Mouse (Mus musculus) limb, embryonic 14.5 days (tissue): ENCODE measurements around the gene Oxt. TPM values are rescaled to one million over a fixed set of nuclear protein-coding genes. Genes with fewer than 3 reads are reported as not detected.

Experiments used
- ATAC-seq: fragments of 200-750 bp; cut with Nextera tagmentation; 2 replicates; pipeline ENCODE4 v1.8.0; 2017; ENCODE audit warnings: low read depth, moderate number of reproducible peaks, moderate TSS enrichment; ENCODE audit not compliant: low FRiP score
- DNase-seq: peaks from one replicate; pipeline ENCODE4 v3.0.0-alpha.2; 2015; ENCODE audit warnings: low spot score
- H3K27ac ChIP-seq: fragments of 300-500 bp; sonication (generic); replicated peaks from 2 replicates; pipeline ENCODE4 v1.5.1; 2014; ENCODE audit warnings: low read depth, mild to moderate bottlenecking, low read length, moderate library complexity, mixed read lengths
- H3K27me3 ChIP-seq: fragments of 300-500 bp; sonication (generic); 2 replicates; pipeline ENCODE4 v1.6.1; 2014; ENCODE audit warnings: low read length, mixed read lengths; ENCODE audit not compliant: control insufficient read depth, insufficient read depth
- H3K36me3 ChIP-seq: fragments of 300-500 bp; sonication (generic); 2 replicates; pipeline ENCODE4 v1.6.1; 2014; ENCODE audit warnings: mild to moderate bottlenecking, low read length, moderate library complexity, mixed read lengths; ENCODE audit not compliant: control insufficient read depth, insufficient read depth
- H3K4me1 ChIP-seq: fragments of 300-500 bp; sonication (generic); 2 replicates; pipeline ENCODE4 v1.6.1; 2014; ENCODE audit warnings: antibody characterized with exemption, low read length, mixed read lengths; ENCODE audit not compliant: control insufficient read depth, insufficient read depth
- H3K4me2 ChIP-seq: fragments of 300-500 bp; sonication (generic); replicated peaks from 2 replicates; pipeline ENCODE4 v1.6.1; 2014; ENCODE audit warnings: low read depth, mild to moderate bottlenecking, low read length, moderate library complexity; ENCODE audit not compliant: severe bottlenecking
- H3K4me3 ChIP-seq: fragments of 300-500 bp; sonication (generic); replicated peaks from 2 replicates; pipeline ENCODE4 v1.5.1; 2014; ENCODE audit warnings: low read length
- H3K9ac ChIP-seq: fragments of 300-500 bp; sonication (generic); 2 replicates; pipeline ENCODE4 v1.6.1; 2014; ENCODE audit warnings: mild to moderate bottlenecking, low read depth, low read length, moderate library complexity; ENCODE audit not compliant: severe bottlenecking
- H3K9me3 ChIP-seq: fragments of 300-500 bp; sonication (generic); 2 replicates; pipeline ENCODE4 v1.6.1; 2016; ENCODE audit warnings: low read length; ENCODE audit not compliant: control insufficient read depth
- POLR2A ChIP-seq: fragments of 200-500 bp; IDR thresholded peaks from 2 replicates; pipeline ENCODE4 v1.8.0; 2012; ENCODE audit warnings: inconsistent platforms, mild to moderate bottlenecking, moderate library complexity, borderline replicate concordance; ENCODE audit not compliant: insufficient read depth, insufficient read length; ENCODE audit errors: extremely low read depth
- WGBS: fragments of 180-500 bp; shearing (Covaris S2); extraction: QIAGEN DNeasy Blood & Tissue Kit; methylation state at CpG from one replicate; pipeline ENCODE4 v1.1.7; 2014; 5-methylcytosine and 5-hydroxymethylcytosine counted together
- polyA plus RNA-seq, 2 experiments: library from polyadenylated mRNA; depleted of rRNA in 1 of 2; stranded (reverse) in 1 of 2; unstranded in 1 of 2; fragments of >200 nt; fragmentation: Nextera tagmentation in 1 of 2; extraction: Ambion mirVana in 1 of 2; gene quantifications; 2 replicates each; pipeline versions ENCODE4 v1.2.1 to v1.2.3; 2012 to 2014

The Oxt gene
- polyA plus RNA-seq, 2 experiments = 0.19 TPM; not detected in 1

GRCm38 (mm10) chr2:130586016-130586415 is 10.0 kb downstream of the Oxt start:
- TF ChIP-seq POLR2A = no peak
- Histone ChIP-seq H3K4me3 (no peak overlapping the region), H3K4me1 (no peaks in the 10 kb centered on the region), H3K4me2 (no peak overlapping the region), H3K27ac (no peak overlapping the region), H3K36me3 (peaks cover 14% of the 10 kb centered on the region), H3K9ac (no peak overlapping the region), H3K9me3 (no peaks in the 10 kb centered on the region), H3K27me3 (peaks cover 19% of the 10 kb centered on the region)
- ATAC-seq = no peak
- no peak for DNase-seq
- WGBS = 74% methylated on average over 6 of the region's 6 CpGs

- no peak overlapping the region for H3K27ac ChIP-seq
- H3K4me1 ChIP-seq = no peaks in the 10 kb centered on the region
- ATAC-seq (no peak), DNase-seq (no peak)
- no peak overlapping the region for H3K4me2 ChIP-seq
- no peak overlapping the region for H3K9ac ChIP-seq
- H3K4me3 ChIP-seq = no peak overlapping the region
- no peaks in the 10 kb centered on the region for H3K9me3 ChIP-seq
- no peak for TF ChIP-seq POLR2A
- 88% methylated on average over 2 of the region's 2 CpGs for WGBS
- H3K36me3 ChIP-seq = peaks cover 27% of the 10 kb centered on the region
- no peaks in the 10 kb centered on the region for H3K27me3 ChIP-seq
Observed at GRCm38 (mm10) chr2:130588373-130588772, 12.4 kb downstream of the Oxt start.

- H3K27ac ChIP-seq = no peak overlapping the region
- H3K4me1 ChIP-seq = no peaks in the 10 kb centered on the region
- H3K4me3 ChIP-seq = no peak overlapping the region
- peaks cover 27% of the 10 kb centered on the region for H3K36me3 ChIP-seq
- no peaks in the 10 kb centered on the region for H3K27me3 ChIP-seq
- H3K9ac ChIP-seq = no peak overlapping the region
- DNase-seq = no peak
- no peak for ATAC-seq
- no peak overlapping the region for H3K4me2 ChIP-seq
- H3K9me3 ChIP-seq = no peaks in the 10 kb centered on the region
- TF ChIP-seq POLR2A = no peak
- 78% methylated on average over 4 of the region's 4 CpGs for WGBS
Observed at GRCm38 (mm10) chr2:130589157-130589556, 13.2 kb downstream of the Oxt start.

GRCm38 (mm10) chr2:130589761-130590160 is 13.8 kb downstream of the Oxt start:
- Histone ChIP-seq H3K27me3 (no peaks in the 10 kb centered on the region), H3K4me3 (no peak overlapping the region)

GRCm38 (mm10) chr2:130591016-130591415 is 15.0 kb downstream of the Oxt start:
- H3K4me2 ChIP-seq = no peak overlapping the region
- TF ChIP-seq POLR2A = no peak
- H3K36me3 ChIP-seq = peaks cover 43% of the 10 kb centered on the region
- ATAC-seq = no peak
- H3K9me3 ChIP-seq = no peaks in the 10 kb centered on the region
- no peaks in the 10 kb centered on the region for H3K4me1 ChIP-seq
- H3K27me3 ChIP-seq = no peaks in the 10 kb centered on the region
- H3K9ac ChIP-seq = no peak overlapping the region
- no peak overlapping the region for H3K27ac ChIP-seq
- H3K4me3 ChIP-seq = no peak overlapping the region
- no peak for DNase-seq
- WGBS = 86% methylated on average over 2 of the region's 2 CpGs

More at GRCm38 (mm10) chr2:130589761-130590160, 13.8 kb downstream of the Oxt start:
- 94% methylated on average over 2 of the region's 2 CpGs for WGBS
- Histone ChIP-seq H3K9me3 (no peaks in the 10 kb centered on the region), H3K27ac (no peak overlapping the region), H3K4me1 (no peaks in the 10 kb centered on the region), H3K9ac (no peak overlapping the region), H3K4me2 (no peak overlapping the region), H3K36me3 (peaks cover 31% of the 10 kb centered on the region)
- DNase-seq (no peak), ATAC-seq (no peak)
- no peak for TF ChIP-seq POLR2A

- no peak for ATAC-seq
- H3K4me2 ChIP-seq = no peak overlapping the region
- H3K27me3 ChIP-seq = no peaks in the 10 kb centered on the region
- H3K4me3 ChIP-seq = no peak overlapping the region
- H3K36me3 ChIP-seq = peaks cover 76% of the 10 kb centered on the region
- no peak for DNase-seq
- H3K9ac ChIP-seq = no peak overlapping the region
- H3K9me3 ChIP-seq = no peaks in the 10 kb centered on the region
- WGBS = 83% methylated on average over 1 of the region's 1 CpGs
- H3K27ac ChIP-seq = no peak overlapping the region
- H3K4me1 ChIP-seq = no peaks in the 10 kb centered on the region
- no peak for TF ChIP-seq POLR2A
Observed at GRCm38 (mm10) chr2:130595596-130595995, 19.6 kb downstream of the Oxt start.
